Mouse (Mus musculus): Measurements from ENCODE around the gene Itpkc.

DNA sequence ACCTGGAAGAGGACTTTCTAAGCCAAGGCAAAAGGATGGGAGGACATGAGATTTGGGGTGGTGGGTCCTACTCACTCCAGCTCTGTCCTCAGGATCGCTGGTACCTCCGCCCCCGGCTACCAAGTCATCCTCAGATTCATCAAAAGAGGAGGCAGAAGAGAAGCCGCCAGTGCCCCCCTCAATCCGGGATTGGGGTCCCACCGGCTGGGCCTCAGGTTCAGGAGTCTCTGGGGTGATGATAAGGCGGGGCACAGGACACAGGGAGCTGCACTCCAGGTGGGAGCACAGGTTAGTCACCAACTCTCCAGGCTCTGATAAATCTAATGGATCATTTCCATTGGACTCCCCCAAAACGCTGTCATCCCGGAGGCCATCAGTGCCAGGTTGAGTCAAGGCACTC lies 1.2 kb downstream of the Itpkc start:
- TF ChIP-seq GATA1 (IDR thresholded peaks at IDR 0.05; ENCODE audit: borderline replicate concordance, low read length) (no peak), FLI1 (IDR thresholded peaks at IDR 0.05; ENCODE audit: low read length) (no peak)

Measured in megakaryocyte, embryonic 14.5 days (primary cell).